Mouse (Mus musculus): Measurements from ENCODE around the gene Tub. TPM values are rescaled to one million over a fixed set of nuclear protein-coding genes. Genes with fewer than 3 reads are reported as not detected.
A peak's percentile ranks its signal among the peaks of the same experiment; 100 is the strongest.

The Tub gene
- polyA plus RNA-seq, 1 experiment from 2014 or later = 20.0 TPM

GRCm38 (mm10) chr7:109014851-109015250 is 64.7 kb downstream of the Tub start:
- DNase-seq (ENCODE audit: low spot score) = no peak

GRCm38 (mm10) chr7:109016378-109016923 is 66.3 kb downstream of the Tub start:
- no peaks in the 10 kb centered on the region for H3K36me3 ChIP-seq (ENCODE audit: control insufficient read depth, insufficient read depth, low read length)
- no peak overlapping the region for H3K4me2 ChIP-seq (ENCODE audit: low read depth)
- H3K27me3 ChIP-seq (ENCODE audit: control insufficient read depth, insufficient read depth, low read length) = 0 out of 2 replicates have a peak, but pooled peaks cover 4% of the 10 kb centered on the region
- 0 out of 2 replicates have a peak overlapping the region, but pooled peaks have one; percentile 7 for H3K27ac ChIP-seq (ENCODE audit: low read depth, low read length)
- ATAC-seq (ENCODE audit: insufficient read depth, low FRiP score, low TSS enrichment) (peak; percentile 51), DNase-seq (ENCODE audit: low spot score) (peak; percentile 79)
- no peaks in the 10 kb centered on the region for H3K9me3 ChIP-seq (ENCODE audit: control insufficient read depth, low read length)
- 10% methylated on average over 5 of the region's 5 CpGs for WGBS
- no peak overlapping the region for H3K4me3 ChIP-seq (ENCODE audit: low read depth, low read length)
- H3K4me1 ChIP-seq (ENCODE audit: control insufficient read depth, insufficient read depth, low read length) = peaks cover 19% of the 10 kb centered on the region
- H3K9ac ChIP-seq (ENCODE audit: low read length) = no peak overlapping the region

More at GRCm38 (mm10) chr7:109014851-109015250, 64.7 kb downstream of the Tub start:
- Histone ChIP-seq H3K4me2 (ENCODE audit: low read depth) (no peak overlapping the region), H3K4me1 (ENCODE audit: control insufficient read depth, insufficient read depth, low read length) (peaks cover 20% of the 10 kb centered on the region), H3K36me3 (ENCODE audit: control insufficient read depth, insufficient read depth, low read length) (no peaks in the 10 kb centered on the region), H3K9me3 (ENCODE audit: control insufficient read depth, low read length) (no peaks in the 10 kb centered on the region), H3K4me3 (ENCODE audit: low read depth, low read length) (no peak overlapping the region), H3K27me3 (ENCODE audit: control insufficient read depth, insufficient read depth, low read length) (peaks cover 6% of the 10 kb centered on the region; the same call in 1 of the 2 replicates), H3K9ac (ENCODE audit: low read length) (no peak overlapping the region), H3K27ac (ENCODE audit: low read depth, low read length) (no peak overlapping the region)
- no peak for ATAC-seq (ENCODE audit: insufficient read depth, low FRiP score, low TSS enrichment)
- 86% methylated on average over 7 of the region's 7 CpGs for WGBS

GRCm38 (mm10) chr7:109019243-109019642 is 69.1 kb downstream of the Tub start:
- no peak for ATAC-seq (ENCODE audit: insufficient read depth, low FRiP score, low TSS enrichment)
- H3K9me3 ChIP-seq (ENCODE audit: control insufficient read depth, low read length) = no peaks in the 10 kb centered on the region
- H3K4me2 ChIP-seq (ENCODE audit: low read depth) = no peak overlapping the region
- 91% methylated on average over 7 of the region's 7 CpGs for WGBS
- H3K4me3 ChIP-seq (ENCODE audit: low read depth, low read length) = no peak overlapping the region
- H3K27ac ChIP-seq (ENCODE audit: low read depth, low read length) = no peak overlapping the region
- H3K4me1 ChIP-seq (ENCODE audit: control insufficient read depth, insufficient read depth, low read length) = peaks cover 5% of the 10 kb centered on the region; the same call in 1 of the 2 replicates
- no peak overlapping the region for H3K9ac ChIP-seq (ENCODE audit: low read length)
- DNase-seq (ENCODE audit: low spot score) = no peak
- H3K36me3 ChIP-seq (ENCODE audit: control insufficient read depth, insufficient read depth, low read length) = no peaks in the 10 kb centered on the region
- no peaks in the 10 kb centered on the region for H3K27me3 ChIP-seq (ENCODE audit: control insufficient read depth, insufficient read depth, low read length)

- H3K27me3 ChIP-seq (ENCODE audit: control insufficient read depth, insufficient read depth, low read length) = no peaks in the 10 kb centered on the region
- ATAC-seq (ENCODE audit: insufficient read depth, low FRiP score, low TSS enrichment) = peak; percentile 23; the same call in 1 of the 2 replicates
- DNase-seq (ENCODE audit: low spot score) = peak; percentile 76
- 21% methylated on average over 3 of the region's 3 CpGs for WGBS
- H3K27ac ChIP-seq (ENCODE audit: low read depth, low read length) = no peak overlapping the region
- no peaks in the 10 kb centered on the region for H3K9me3 ChIP-seq (ENCODE audit: control insufficient read depth, low read length)
- no peak overlapping the region for H3K4me3 ChIP-seq (ENCODE audit: low read depth, low read length)
- 0 out of 2 replicates have a peak, but pooled peaks cover 2% of the 10 kb centered on the region for H3K36me3 ChIP-seq (ENCODE audit: control insufficient read depth, insufficient read depth, low read length)
- H3K4me1 ChIP-seq (ENCODE audit: control insufficient read depth, insufficient read depth, low read length) = peaks cover under 1% of the 10 kb centered on the region; the same call in 1 of the 2 replicates
- no peak overlapping the region for H3K4me2 ChIP-seq (ENCODE audit: low read depth)
- H3K9ac ChIP-seq (ENCODE audit: low read length) = no peak overlapping the region
Observed at GRCm38 (mm10) chr7:109021428-109021827, 71.3 kb downstream of the Tub start.

- ATAC-seq (ENCODE audit: insufficient read depth, low FRiP score, low TSS enrichment) (no peak), DNase-seq (ENCODE audit: low spot score) (no peak)
- Histone ChIP-seq H3K9ac (ENCODE audit: low read length) (no peak overlapping the region), H3K36me3 (ENCODE audit: control insufficient read depth, insufficient read depth, low read length) (0 out of 2 replicates have a peak, but pooled peaks cover 2% of the 10 kb centered on the region), H3K4me2 (ENCODE audit: low read depth) (no peak overlapping the region), H3K4me1 (ENCODE audit: control insufficient read depth, insufficient read depth, low read length) (no peaks in the 10 kb centered on the region), H3K9me3 (ENCODE audit: control insufficient read depth, low read length) (no peaks in the 10 kb centered on the region), H3K27ac (ENCODE audit: low read depth, low read length) (no peak overlapping the region), H3K4me3 (ENCODE audit: low read depth, low read length) (no peak overlapping the region), H3K27me3 (ENCODE audit: control insufficient read depth, insufficient read depth, low read length) (no peaks in the 10 kb centered on the region)
- WGBS = 87% methylated on average over 7 of the region's 7 CpGs
Observed at GRCm38 (mm10) chr7:109025743-109026142, 75.6 kb downstream of the Tub start.

- H3K27me3 ChIP-seq (ENCODE audit: control insufficient read depth, insufficient read depth, low read length) = no peaks in the 10 kb centered on the region
- no peak overlapping the region for H3K9ac ChIP-seq (ENCODE audit: low read length)
- no peak overlapping the region for H3K27ac ChIP-seq (ENCODE audit: low read depth, low read length)
- no peaks in the 10 kb centered on the region for H3K4me1 ChIP-seq (ENCODE audit: control insufficient read depth, insufficient read depth, low read length)
- 0 out of 2 replicates have a peak, but pooled peaks cover 2% of the 10 kb centered on the region for H3K36me3 ChIP-seq (ENCODE audit: control insufficient read depth, insufficient read depth, low read length)
- WGBS = 92% methylated on average over 9 of the region's 9 CpGs
- no peak overlapping the region for H3K4me3 ChIP-seq (ENCODE audit: low read depth, low read length)
- DNase-seq (ENCODE audit: low spot score) (no peak), ATAC-seq (ENCODE audit: insufficient read depth, low FRiP score, low TSS enrichment) (no peak)
- no peaks in the 10 kb centered on the region for H3K9me3 ChIP-seq (ENCODE audit: control insufficient read depth, low read length)
- H3K4me2 ChIP-seq (ENCODE audit: low read depth) = no peak overlapping the region
Observed at GRCm38 (mm10) chr7:109026976-109027375, 76.8 kb downstream of the Tub start.

GRCm38 (mm10) chr7:109027721-109028120 is 77.6 kb downstream of the Tub start:
- no peak overlapping the region for H3K27ac ChIP-seq (ENCODE audit: low read depth, low read length)
- H3K4me3 ChIP-seq (ENCODE audit: low read depth, low read length) = no peak overlapping the region
- no peak overlapping the region for H3K4me2 ChIP-seq (ENCODE audit: low read depth)
- DNase-seq (ENCODE audit: low spot score) = no peak
- no peaks in the 10 kb centered on the region for H3K4me1 ChIP-seq (ENCODE audit: control insufficient read depth, insufficient read depth, low read length)
- H3K27me3 ChIP-seq (ENCODE audit: control insufficient read depth, insufficient read depth, low read length) = no peaks in the 10 kb centered on the region
- no peaks in the 10 kb centered on the region for H3K9me3 ChIP-seq (ENCODE audit: control insufficient read depth, low read length)
- H3K36me3 ChIP-seq (ENCODE audit: control insufficient read depth, insufficient read depth, low read length) = 0 out of 2 replicates have a peak, but pooled peaks cover 2% of the 10 kb centered on the region
- 95% methylated on average over 7 of the region's 7 CpGs for WGBS
- H3K9ac ChIP-seq (ENCODE audit: low read length) = no peak overlapping the region
- no peak for ATAC-seq (ENCODE audit: insufficient read depth, low FRiP score, low TSS enrichment)

GRCm38 (mm10) chr7:109028204-109028603 is 78.1 kb downstream of the Tub start:
- Histone ChIP-seq H3K27ac (ENCODE audit: low read depth, low read length) (no peak overlapping the region), H3K36me3 (ENCODE audit: control insufficient read depth, insufficient read depth, low read length) (0 out of 2 replicates have a peak, but pooled peaks cover 2% of the 10 kb centered on the region), H3K4me2 (ENCODE audit: low read depth) (no peak overlapping the region), H3K4me3 (ENCODE audit: low read depth, low read length) (no peak overlapping the region), H3K27me3 (ENCODE audit: control insufficient read depth, insufficient read depth, low read length) (no peaks in the 10 kb centered on the region), H3K9me3 (ENCODE audit: control insufficient read depth, low read length) (no peaks in the 10 kb centered on the region), H3K4me1 (ENCODE audit: control insufficient read depth, insufficient read depth, low read length) (no peaks in the 10 kb centered on the region), H3K9ac (ENCODE audit: low read length) (no peak overlapping the region)
- peak; percentile 71 for DNase-seq (ENCODE audit: low spot score)
- ATAC-seq (ENCODE audit: insufficient read depth, low FRiP score, low TSS enrichment) = peak; percentile 45; the same call in 1 of the 2 replicates
- WGBS = 30% methylated on average over 6 of the region's 6 CpGs

GRCm38 (mm10) chr7:109029961-109030465 is 79.9 kb downstream of the Tub start:
- Histone ChIP-seq H3K27me3 (ENCODE audit: control insufficient read depth, insufficient read depth, low read length) (no peaks in the 10 kb centered on the region), H3K4me2 (ENCODE audit: low read depth) (no peak overlapping the region), H3K4me1 (ENCODE audit: control insufficient read depth, insufficient read depth, low read length) (no peaks in the 10 kb centered on the region), H3K27ac (ENCODE audit: low read depth, low read length) (no peak overlapping the region), H3K9me3 (ENCODE audit: control insufficient read depth, low read length) (no peaks in the 10 kb centered on the region), H3K9ac (ENCODE audit: low read length) (no peak overlapping the region), H3K36me3 (ENCODE audit: control insufficient read depth, insufficient read depth, low read length) (no peaks in the 10 kb centered on the region), H3K4me3 (ENCODE audit: low read depth, low read length) (no peak overlapping the region)
- WGBS = 93% methylated on average over 6 of the region's 6 CpGs
- DNase-seq (ENCODE audit: low spot score) (no peak), ATAC-seq (ENCODE audit: insufficient read depth, low FRiP score, low TSS enrichment) (no peak)
